Mouse (Mus musculus) activated CD4-positive, CD25-positive, alpha-beta regulatory T cell, adult 9 weeks (primary cell): ENCODE data around the gene Dmtf1. TPM values are rescaled to one million over a fixed set of nuclear protein-coding genes. Genes with fewer than 3 reads are reported as not detected.

ENCODE experiments used
- polyA plus RNA-seq: library from polyadenylated mRNA; unstranded; fragments of 100-300 nt; shearing (Covaris generic); gene quantifications from one replicate; pipeline ENCODE4 v1.2.1, GENCODE M21; 2017

Gene Dmtf1
- 96.0 TPM for polyA plus RNA-seq

GRCm38 (mm10) chr5:9161456-9162041 is at the start of gene Dmtf1:
Gene Dmtf1 (minus strand): TSS chr5:9161776.

GRCm38 (mm10) chr5:9100207-9100848 is 61.2 kb downstream of the Dmtf1 start, which contains the start of gene Tmem243:
Gene Tmem243 (plus strand): TSS chr5:9100668.

Other genes starting within 250 kb of the Dmtf1 start
- 72.0 TPM for gene Crot, start 164.5 kb downstream of the Dmtf1 start, polyA plus RNA-seq
- gene Tmem243, start 61.1 kb downstream of the Dmtf1 start, polyA plus RNA-seq = 33.2 TPM
- not detected for gene 9330182L06Rik, start 104.3 kb upstream of the Dmtf1 start, polyA plus RNA-seq